Mouse (Mus musculus) liver, embryonic 11.5 days (tissue): ENCODE data around the gene Kcnh2. TPM values are rescaled to one million over a fixed set of nuclear protein-coding genes. Genes with fewer than 3 reads are reported as not detected.
A peak's percentile ranks its signal among the peaks of the same experiment; 100 is the strongest.
"Not testable (repeated sequence)": the region's sequence is repeated elsewhere in the genome, so short reads cannot be mapped to it uniquely, and the experiment has no call there.

Experiments
- ATAC-seq: fragments of 200-750 bp; cut with Nextera tagmentation; replicated peaks from 2 replicates; pipeline ENCODE4 v1.8.0; 2017; ENCODE audit warnings: moderate number of reproducible peaks, mild to moderate bottlenecking, moderate TSS enrichment, moderate library complexity; ENCODE audit not compliant: low FRiP score
- DNase-seq: peaks from one replicate; pipeline ENCODE4 v3.0.0-alpha.2; 2017; ENCODE audit warnings: low spot score
- H3K27ac ChIP-seq: fragments of 300-500 bp; sonication (generic); 2 replicates; pipeline ENCODE4 v1.5.1; 2014; ENCODE audit warnings: mild to moderate bottlenecking, low read depth, low read length, control low read depth
- H3K27me3 ChIP-seq: fragments of 300-500 bp; sonication (generic); replicated peaks from 2 replicates; pipeline ENCODE4 v1.6.1; 2014; ENCODE audit warnings: low read length, mixed read lengths; ENCODE audit not compliant: control insufficient read depth, insufficient read depth
- H3K36me3 ChIP-seq: fragments of 300-500 bp; sonication (generic); 2 replicates; pipeline ENCODE4 v1.6.1; 2014; ENCODE audit warnings: mild to moderate bottlenecking, low read length, moderate library complexity, mixed read lengths; ENCODE audit not compliant: control insufficient read depth, insufficient read depth
- H3K4me1 ChIP-seq: fragments of 300-500 bp; sonication (generic); replicated peaks from 2 replicates; pipeline ENCODE4 v1.6.1; 2014; ENCODE audit warnings: low read length, mixed read lengths; ENCODE audit not compliant: control insufficient read depth, insufficient read depth
- H3K4me2 ChIP-seq: fragments of 300-500 bp; sonication (generic); 2 replicates; pipeline ENCODE4 v1.6.1; 2014; ENCODE audit warnings: mild to moderate bottlenecking, control low read depth, moderate library complexity
- H3K4me3 ChIP-seq: fragments of 300-500 bp; sonication (generic); 2 replicates; pipeline ENCODE4 v1.5.1; 2014; ENCODE audit warnings: low read depth, low read length, control low read depth
- H3K9ac ChIP-seq: fragments of 300-500 bp; sonication (generic); 2 replicates; pipeline ENCODE4 v1.6.1; 2014; ENCODE audit warnings: low read depth, low read length, control low read depth
- H3K9me3 ChIP-seq: fragments of 300-500 bp; sonication (generic); 2 replicates; pipeline ENCODE4 v1.6.1; 2016; ENCODE audit warnings: low read length, inconsistent platforms, mixed read lengths; ENCODE audit not compliant: control insufficient read depth
- WGBS: fragments of 180-500 bp; shearing (Covaris S2); extraction: QIAGEN DNeasy Blood & Tissue Kit; methylation state at CpG from one replicate; pipeline ENCODE4 v1.1.7; 2014; 5-methylcytosine and 5-hydroxymethylcytosine counted together
- polyA plus RNA-seq: library from polyadenylated mRNA; unstranded; fragments of >200 nt; fragmentation: Nextera tagmentation; extraction: Ambion mirVana; gene quantifications from 2 replicates; pipeline ENCODE4 v1.2.1, GENCODE M21; 2014

Gene Kcnh2
- 2.5 and 3.8 TPM in 2 replicates for polyA plus RNA-seq

- Histone ChIP-seq H3K9me3 (no peaks in the 10 kb centered on the region), H3K4me1 (peaks cover 34% of the 10 kb centered on the region), H3K27me3 (peaks cover 78% of the 10 kb centered on the region), H3K27ac (peak within 1 kb of the TSS; percentile 49; the same call in 1 of the 2 replicates), H3K4me3 (peak within 1 kb of the TSS; percentile 63), H3K9ac (peak within 1 kb of the TSS; percentile 59), H3K36me3 (no peaks in the 10 kb centered on the region), H3K4me2 (peak within 1 kb of the TSS; percentile 88)
- ATAC-seq = 0 out of 2 replicates have a peak, but pooled peaks have one; percentile 6
- DNase-seq = no peak
- 0% methylated on average over 44 of the region's 53 CpGs for WGBS
These were observed at the start of gene Kcnh2 for GRCm38 (mm10) chr5:24351278-24351677. Gene Kcnh2, minus strand, starts transcription at chr5:24351604.

DNA sequence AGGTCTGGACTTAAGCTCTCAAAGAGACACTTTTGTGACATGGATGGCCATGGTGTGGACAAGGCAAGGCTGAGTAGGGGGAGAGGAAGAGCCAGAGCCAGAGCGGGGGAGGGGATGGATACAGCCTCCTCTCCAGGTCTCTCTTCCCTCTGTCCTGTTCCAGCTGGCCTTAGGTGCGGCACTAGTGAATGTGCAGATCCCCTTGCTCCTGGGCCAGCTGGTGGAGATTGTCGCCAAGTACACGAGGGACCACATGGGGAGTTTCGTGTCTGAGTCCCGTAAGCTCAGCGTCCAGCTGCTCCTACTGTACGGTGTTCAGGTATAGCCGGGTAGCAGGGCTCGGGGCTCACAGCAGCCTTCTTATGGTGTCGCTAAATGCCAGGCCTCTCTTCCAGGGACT is 49.0 kb upstream of the Kcnh2 start:
- no peak for DNase-seq

GRCm38 (mm10) chr5:24399686-24400085 is 48.3 kb upstream of the Kcnh2 start:
- DNase-seq (no peak), ATAC-seq (no peak)
- H3K4me3 ChIP-seq = no peak overlapping the region
- WGBS = 85% methylated on average over 10 of the region's 10 CpGs
- no peak overlapping the region for H3K9ac ChIP-seq
- H3K27ac ChIP-seq = no peak overlapping the region
- no peaks in the 10 kb centered on the region for H3K9me3 ChIP-seq
- no peak overlapping the region for H3K4me2 ChIP-seq
- H3K27me3 ChIP-seq = no peaks in the 10 kb centered on the region
- H3K36me3 ChIP-seq = peaks cover 15% of the 10 kb centered on the region; the same call in 1 of the 2 replicates
- H3K4me1 ChIP-seq = peaks cover 4% of the 10 kb centered on the region; the same call in 1 of the 2 replicates

More for the DNA sequence above, 49.0 kb upstream of the Kcnh2 start:
- Histone ChIP-seq H3K4me1 (no peaks in the 10 kb centered on the region; the same call in 1 of the 2 replicates), H3K36me3 (peaks cover 17% of the 10 kb centered on the region; the same call in 1 of the 2 replicates), H3K27me3 (no peaks in the 10 kb centered on the region), H3K4me3 (no peak overlapping the region), H3K9ac (no peak overlapping the region), H3K4me2 (no peak overlapping the region), H3K9me3 (no peaks in the 10 kb centered on the region), H3K27ac (no peak overlapping the region)
- WGBS = 90% methylated on average over 11 of the region's 11 CpGs
- ATAC-seq = no peak

DNA sequence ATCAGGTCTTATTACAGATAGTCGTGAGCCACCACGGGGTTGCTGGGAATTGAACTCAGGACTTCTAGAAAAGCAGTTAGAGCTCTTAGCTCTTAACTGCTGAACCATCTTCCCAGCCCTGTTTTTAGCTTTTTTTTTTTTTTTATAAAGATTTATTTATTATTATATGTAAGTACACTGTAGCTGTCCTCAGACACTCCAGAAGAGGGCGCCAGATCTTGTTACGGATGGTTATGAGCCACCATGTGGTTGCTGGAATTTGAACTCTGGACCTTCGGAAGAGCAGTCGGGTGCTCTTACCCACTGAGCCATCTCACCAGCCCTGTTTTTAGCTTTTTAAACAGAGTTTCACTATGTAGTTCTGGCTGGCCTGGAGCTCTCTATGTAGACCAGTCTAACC is 44.9 kb upstream of the Kcnh2 start:
- H3K9me3 ChIP-seq, H3K4me2 ChIP-seq, H3K27me3 ChIP-seq, ATAC-seq, H3K4me3 ChIP-seq, H3K4me1 ChIP-seq, DNase-seq, H3K36me3 ChIP-seq, H3K27ac ChIP-seq, H3K9ac ChIP-seq: not testable (repeated sequence)
- 81% methylated on average over 6 of the region's 6 CpGs for WGBS

DNA sequence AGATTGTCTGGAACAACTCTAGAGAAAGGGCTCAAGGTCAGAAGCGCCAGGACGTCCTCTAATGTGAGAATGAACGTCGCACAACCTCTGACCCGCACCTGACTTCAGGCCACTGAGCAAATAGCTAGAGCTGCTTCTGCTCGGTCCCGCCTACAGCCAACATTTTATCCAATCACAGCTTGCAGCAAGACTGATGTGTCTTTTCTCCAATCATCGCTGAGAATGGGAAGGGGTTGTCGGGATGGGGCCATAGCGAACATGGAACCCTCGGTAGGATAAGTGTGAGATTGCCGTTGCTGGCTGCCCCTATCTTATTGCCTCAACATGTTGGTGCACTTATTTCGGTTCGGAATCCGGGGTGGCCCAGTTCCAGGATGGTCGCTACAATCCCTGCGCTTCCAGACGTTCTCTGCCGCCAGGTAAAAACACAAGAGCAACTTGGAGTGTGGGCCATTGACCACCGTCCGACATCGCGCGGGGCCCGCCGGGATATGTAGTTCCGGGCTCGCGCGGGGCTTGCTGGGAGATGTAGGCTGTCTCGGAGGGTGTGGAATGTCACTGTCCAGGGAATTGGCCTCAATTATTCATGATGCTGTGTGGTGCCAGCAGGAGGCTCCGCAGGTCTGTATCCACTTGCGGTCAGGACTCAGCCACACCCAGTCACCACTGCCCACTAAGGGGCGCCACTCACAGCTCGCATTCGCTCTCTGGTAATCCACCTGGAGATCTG is 42.9 kb upstream of the Kcnh2 start:
- Histone ChIP-seq H3K27me3 (0 out of 2 replicates have a peak, but pooled peaks cover 5% of the 10 kb centered on the region), H3K9me3 (no peaks in the 10 kb centered on the region), H3K9ac (peak overlapping the region; percentile 67), H3K4me2 (peak overlapping the region; percentile 72), H3K4me1 (peaks cover 13% of the 10 kb centered on the region), H3K4me3 (peak overlapping the region; percentile 63), H3K27ac (peak overlapping the region; percentile 64), H3K36me3 (0 out of 2 replicates have a peak, but pooled peaks cover 3% of the 10 kb centered on the region)
- peak; percentile 94 for ATAC-seq
- 1% methylated on average over 36 of the region's 36 CpGs for WGBS
- DNase-seq = peak; percentile 96

DNA sequence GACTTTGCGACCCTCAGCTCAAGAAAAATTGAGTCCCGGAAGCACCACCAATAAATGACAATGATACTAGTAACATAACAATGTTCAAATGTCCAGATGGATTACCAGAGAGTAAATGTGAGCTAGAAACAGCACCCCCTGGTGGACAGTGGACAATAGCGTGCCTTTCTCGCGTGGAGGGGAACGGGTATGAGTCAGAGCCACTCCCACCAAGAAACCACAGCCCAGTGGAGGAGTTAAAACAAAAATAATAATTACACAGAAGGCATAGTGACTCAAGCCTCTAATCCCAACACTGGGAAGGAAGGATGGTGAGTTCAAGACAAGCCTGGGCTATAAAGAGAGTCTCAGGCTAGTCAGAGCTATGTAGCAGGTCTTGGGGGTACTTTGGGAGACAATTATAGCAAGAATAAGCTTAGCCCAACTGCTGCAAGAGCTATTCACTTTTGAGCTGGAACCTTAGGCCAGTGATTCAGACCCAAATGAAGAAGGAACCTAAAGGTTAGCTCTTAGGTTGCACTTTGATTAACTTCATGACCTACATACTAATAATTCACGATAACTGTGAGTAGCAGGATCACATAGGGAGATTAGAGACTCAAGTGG is 42.1 kb upstream of the Kcnh2 start, which contains the start of gene Abcb8:
Gene Abcb8 (plus strand): TSS at position 272 of the 606 bp plus-strand sequence.
- 0 out of 2 replicates have a peak, but pooled peaks cover 3% of the 10 kb centered on the region for H3K36me3 ChIP-seq
- peak within 1 kb of the TSS; percentile 72 for H3K4me2 ChIP-seq
- peak within 1 kb of the TSS; percentile 64 for H3K27ac ChIP-seq
- ATAC-seq (no peak), DNase-seq (peak; percentile 63)
- peaks cover 15% of the 10 kb centered on the region for H3K4me1 ChIP-seq
- WGBS = 20% methylated on average over 7 of the region's 7 CpGs
- H3K27me3 ChIP-seq = peaks cover 12% of the 10 kb centered on the region
- H3K9ac ChIP-seq = peak within 1 kb of the TSS; percentile 67
- H3K9me3 ChIP-seq = no peaks in the 10 kb centered on the region
- H3K4me3 ChIP-seq = peak within 1 kb of the TSS; percentile 63

GRCm38 (mm10) chr5:24392724-24393123 is 41.3 kb upstream of the Kcnh2 start:
- H3K36me3 ChIP-seq = 0 out of 2 replicates have a peak, but pooled peaks cover 3% of the 10 kb centered on the region
- 69% methylated on average over 7 of the region's 7 CpGs for WGBS

GRCm38 (mm10) chr5:24391864-24392263 is 40.5 kb upstream of the Kcnh2 start, which contains the start of gene Atg9b:
Gene Atg9b, minus strand, starts transcription at chr5:24392143.
- Histone ChIP-seq H3K9ac (no peak within 1 kb of the TSS), H3K27me3 (peaks cover 28% of the 10 kb centered on the region), H3K9me3 (no peaks in the 10 kb centered on the region), H3K4me2 (no peak within 1 kb of the TSS), H3K27ac (no peak within 1 kb of the TSS), H3K4me1 (peaks cover 27% of the 10 kb centered on the region), H3K36me3 (0 out of 2 replicates have a peak, but pooled peaks cover 3% of the 10 kb centered on the region), H3K4me3 (no peak within 1 kb of the TSS)
- DNase-seq (no peak), ATAC-seq (no peak)
- 91% methylated on average over 7 of the region's 7 CpGs for WGBS

More at GRCm38 (mm10) chr5:24392724-24393123, 41.3 kb upstream of the Kcnh2 start:
- ATAC-seq = no peak
- Histone ChIP-seq H3K27me3 (peaks cover 20% of the 10 kb centered on the region), H3K9ac (no peak overlapping the region), H3K27ac (no peak overlapping the region), H3K9me3 (no peaks in the 10 kb centered on the region), H3K4me1 (peaks cover 21% of the 10 kb centered on the region), H3K4me2 (no peak overlapping the region), H3K4me3 (no peak overlapping the region)
- DNase-seq = no peak
